Mouse (Mus musculus): Measurements from ENCODE around the gene Plk5. TPM values are rescaled to one million over a fixed set of nuclear protein-coding genes. Genes with fewer than 3 reads are reported as not detected.

Plk5 gene
- polyA plus RNA-seq (2016; fragmentation: Nextera tagmentation; extraction: Ambion mirVana): 0.31 and 0.48 TPM in 2 replicates

DNA sequence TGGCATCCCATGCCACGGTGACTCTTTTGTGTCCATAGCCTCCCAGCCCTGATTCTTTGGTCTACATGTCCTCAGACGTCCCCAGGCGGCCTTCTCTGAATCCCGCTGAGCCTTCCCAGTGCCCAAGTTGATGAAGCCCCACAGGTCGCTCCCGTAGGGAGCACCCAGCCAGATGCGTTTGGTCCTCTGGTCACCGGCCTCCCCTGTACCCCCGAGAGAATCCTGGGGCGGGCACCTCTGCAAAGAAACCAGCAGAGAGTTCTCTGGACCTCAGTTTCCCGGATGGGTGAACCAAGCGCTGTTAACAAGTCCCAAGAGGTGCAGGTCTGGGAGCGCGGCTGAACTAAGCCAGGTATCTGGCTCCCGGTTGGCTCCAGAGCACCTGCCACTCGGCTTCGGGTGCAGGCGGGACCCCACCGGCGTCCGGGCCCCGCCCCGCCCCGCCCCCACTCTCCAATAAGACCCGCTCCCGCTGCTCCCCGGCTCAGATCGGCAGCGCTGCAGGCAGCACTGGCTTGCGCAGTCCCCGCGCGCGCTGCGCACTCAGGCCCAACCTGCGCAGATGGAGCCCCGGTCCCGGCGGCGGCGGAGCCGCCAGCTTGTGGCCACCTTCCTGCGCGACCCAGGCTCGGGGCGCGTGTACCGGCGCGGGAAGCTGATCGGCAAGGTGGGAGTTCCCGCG lies at the start of gene Plk5:
TSS of gene Plk5 (plus strand) at position 459 of the 682 bp plus-strand sequence.
- no peaks in the 10 kb centered on the region for H3K9me3 ChIP-seq (replicated peaks)
- H3K27me3 ChIP-seq (ENCODE audit: low read depth, poor library complexity, severe bottlenecking): peaks cover 100% of the 10 kb centered on the region
- under 1% methylated on average over 53 of the region's 53 CpGs for WGBS
- H3K4me1 ChIP-seq: peaks cover 28% of the 10 kb centered on the region
- peak; percentile 53 for DNase-seq (ENCODE audit: low spot score)
- no peaks in the 10 kb centered on the region for H3K36me3 ChIP-seq
- peak within 1 kb of the TSS; percentile 56; the same call in 1 of the 2 replicates for H3K27ac ChIP-seq
- peak within 1 kb of the TSS; percentile 46 for H3K4me3 ChIP-seq

DNA sequence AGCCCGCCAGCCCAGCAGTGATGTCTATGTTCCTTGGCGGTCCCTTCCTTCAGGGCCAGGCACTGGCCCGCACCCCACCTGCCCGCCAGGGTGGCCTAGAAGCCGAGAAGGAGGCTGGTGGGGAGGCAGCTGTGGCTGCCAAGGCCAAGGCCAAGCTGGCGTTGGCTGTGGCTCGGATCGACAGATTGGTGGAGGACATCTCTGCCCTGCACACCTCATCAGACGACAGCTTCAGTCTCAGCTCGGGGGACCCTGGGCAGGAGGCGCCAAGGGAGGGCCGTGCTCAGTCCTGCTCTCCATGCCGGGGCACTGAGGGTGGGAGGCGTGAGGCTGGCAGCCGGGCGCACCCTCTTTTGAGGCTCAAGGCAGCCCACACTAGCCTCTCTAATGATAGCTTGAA lies 44.7 kb upstream of the Plk5 start:
- Histone ChIP-seq H3K27ac (0 out of 2 replicates have a peak overlapping the region, but pooled peaks have one; percentile 14), H3K27me3 (ENCODE audit: low read depth, poor library complexity, severe bottlenecking) (peaks cover 100% of the 10 kb centered on the region), H3K4me1 (peaks cover 26% of the 10 kb centered on the region), H3K4me3 (no peak overlapping the region), H3K36me3 (no peaks in the 10 kb centered on the region; the same call in 1 of the 2 replicates), H3K9me3 (replicated peaks) (no peaks in the 10 kb centered on the region)
- WGBS: 81% methylated on average over 16 of the region's 16 CpGs
- no peak for DNase-seq (ENCODE audit: low spot score)

DNA sequence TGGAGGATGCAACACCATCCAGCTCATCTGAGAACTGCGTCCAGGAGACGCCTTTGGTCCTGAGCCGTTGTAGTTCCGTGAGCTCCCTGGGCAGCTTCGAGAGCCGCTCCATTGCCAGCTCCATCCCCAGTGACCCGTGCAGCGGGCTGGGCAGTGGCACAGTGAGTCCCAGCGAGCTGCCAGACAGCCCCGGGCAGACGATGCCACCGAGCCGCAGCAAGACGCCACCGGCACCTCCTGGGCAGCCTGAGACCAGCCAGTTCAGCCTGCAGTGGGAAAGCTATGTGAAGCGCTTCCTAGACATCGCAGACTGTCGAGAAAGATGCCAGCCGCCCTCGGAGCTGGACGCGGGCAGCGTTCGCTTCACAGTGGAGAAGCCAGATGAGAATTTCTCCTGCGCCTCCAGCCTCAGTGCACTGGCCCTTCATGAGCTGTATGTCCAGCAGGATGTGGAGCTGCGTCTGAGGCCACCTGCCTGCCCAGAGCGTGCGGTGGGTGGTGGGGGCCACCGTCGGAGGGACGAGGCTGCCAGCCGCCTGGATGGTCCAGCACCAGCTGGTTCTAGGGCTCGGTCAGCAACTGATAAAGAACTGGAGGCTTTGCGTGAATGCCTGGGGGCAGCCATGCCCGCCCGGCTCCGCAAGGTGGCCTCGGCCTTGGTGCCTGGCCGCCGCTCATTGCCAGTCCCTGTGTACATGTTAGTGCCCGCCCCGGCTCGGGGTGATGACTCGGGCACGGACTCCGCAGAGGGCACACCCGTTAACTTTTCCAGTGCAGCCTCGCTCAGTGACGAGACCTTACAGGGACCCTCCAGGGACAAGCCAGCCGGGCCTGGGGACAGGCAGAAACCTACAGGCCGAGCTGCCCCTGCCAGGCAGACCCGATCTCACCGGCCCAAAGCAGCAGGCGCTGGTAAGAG lies 43.4 kb upstream of the Plk5 start:
- Histone ChIP-seq H3K36me3 (peaks cover 6% of the 10 kb centered on the region), H3K4me1 (peaks cover 31% of the 10 kb centered on the region), H3K27me3 (ENCODE audit: low read depth, poor library complexity, severe bottlenecking) (peaks cover 100% of the 10 kb centered on the region), H3K4me3 (no peak overlapping the region), H3K9me3 (replicated peaks) (no peaks in the 10 kb centered on the region), H3K27ac (no peak overlapping the region)
- WGBS: 65% methylated on average over 54 of the region's 54 CpGs
- no peak for DNase-seq (ENCODE audit: low spot score)

DNA sequence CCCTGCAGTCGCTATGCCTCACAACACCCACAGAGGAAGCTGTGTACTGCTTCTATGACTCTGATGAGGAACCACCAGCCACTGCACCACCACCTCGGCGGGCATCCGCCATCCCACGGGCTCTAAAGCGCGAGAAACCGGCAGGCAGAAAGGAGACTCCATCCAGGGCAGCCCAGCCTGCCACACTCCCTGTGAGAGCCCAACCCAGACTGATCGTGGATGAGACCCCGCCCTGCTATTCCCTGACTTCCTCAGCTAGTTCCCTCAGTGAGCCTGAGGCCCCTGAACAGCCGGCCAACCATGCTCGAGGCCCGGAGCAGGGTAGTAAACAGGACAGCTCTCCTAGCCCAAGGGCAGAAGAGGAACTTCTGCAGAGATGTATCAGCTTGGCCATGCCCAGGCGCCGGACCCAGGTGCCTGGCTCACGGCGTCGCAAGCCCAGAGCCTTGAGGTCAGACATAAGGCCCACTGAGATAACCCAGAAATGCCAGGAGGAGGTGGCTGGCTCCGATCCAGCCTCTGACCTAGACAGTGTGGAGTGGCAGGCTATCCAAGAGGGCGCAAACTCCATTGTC lies 42.5 kb upstream of the Plk5 start:
- peaks cover 99% of the 10 kb centered on the region for H3K27me3 ChIP-seq (ENCODE audit: low read depth, poor library complexity, severe bottlenecking)
- no peak for DNase-seq (ENCODE audit: low spot score)
- H3K27ac ChIP-seq: no peak overlapping the region
- H3K36me3 ChIP-seq: peaks cover 15% of the 10 kb centered on the region
- no peak overlapping the region; the same call in 1 of the 2 replicates for H3K4me3 ChIP-seq
- no peaks in the 10 kb centered on the region for H3K9me3 ChIP-seq (replicated peaks)
- WGBS: 46% methylated on average over 20 of the region's 20 CpGs
- H3K4me1 ChIP-seq: peaks cover 32% of the 10 kb centered on the region

DNA sequence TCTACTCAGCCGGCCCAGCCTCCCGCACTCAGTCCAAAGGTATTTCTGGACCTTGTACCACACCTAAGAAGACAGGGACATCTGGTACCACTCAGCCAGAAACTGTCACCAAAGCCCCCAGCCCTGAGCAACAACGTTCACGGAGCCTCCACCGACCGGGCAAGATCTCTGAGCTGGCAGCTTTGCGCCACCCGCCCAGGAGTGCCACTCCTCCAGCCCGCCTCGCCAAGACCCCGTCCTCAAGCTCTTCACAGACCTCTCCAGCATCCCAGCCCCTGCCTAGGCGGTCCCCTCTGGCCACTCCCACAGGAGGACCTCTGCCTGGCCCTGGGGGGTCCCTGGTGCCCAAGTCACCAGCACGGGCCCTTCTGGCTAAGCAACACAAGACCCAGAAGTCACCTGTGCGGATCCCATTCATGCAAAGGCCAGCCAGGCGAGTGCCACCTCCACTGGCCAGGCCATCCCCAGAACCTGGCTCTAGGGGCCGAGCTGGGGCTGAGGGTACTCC lies 41.7 kb upstream of the Plk5 start:
- peaks cover 91% of the 10 kb centered on the region for H3K27me3 ChIP-seq (ENCODE audit: low read depth, poor library complexity, severe bottlenecking)
- peaks cover 40% of the 10 kb centered on the region for H3K4me1 ChIP-seq
- 50% methylated on average over 16 of the region's 16 CpGs for WGBS
- H3K27ac ChIP-seq: peak overlapping the region; percentile 27; the same call in 1 of the 2 replicates
- H3K36me3 ChIP-seq: peaks cover 22% of the 10 kb centered on the region
- DNase-seq (ENCODE audit: low spot score): no peak
- H3K4me3 ChIP-seq: peak overlapping the region; percentile 25; the same call in 1 of the 2 replicates
- no peaks in the 10 kb centered on the region for H3K9me3 ChIP-seq (replicated peaks)

DNA sequence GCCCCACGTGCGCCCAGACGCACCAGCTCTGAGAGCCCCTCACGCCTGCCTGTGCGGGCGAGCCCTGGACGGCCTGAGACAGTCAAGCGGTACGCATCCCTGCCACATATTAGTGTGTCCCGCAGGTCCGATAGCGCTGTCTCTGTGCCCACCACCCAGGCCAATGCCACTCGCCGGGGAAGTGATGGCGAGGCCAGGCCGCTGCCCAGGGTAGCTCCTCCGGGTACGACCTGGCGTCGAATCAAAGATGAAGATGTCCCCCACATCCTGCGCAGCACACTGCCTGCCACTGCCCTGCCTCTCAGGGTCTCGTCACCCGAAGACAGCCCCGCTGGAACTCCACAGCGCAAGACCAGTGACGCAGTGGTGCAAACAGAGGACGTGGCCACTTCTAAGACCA lies 40.9 kb upstream of the Plk5 start:
- peaks cover 83% of the 10 kb centered on the region for H3K27me3 ChIP-seq (ENCODE audit: low read depth, poor library complexity, severe bottlenecking)
- peak overlapping the region; percentile 27; the same call in 1 of the 2 replicates for H3K27ac ChIP-seq
- 48% methylated on average over 27 of the region's 27 CpGs for WGBS
- DNase-seq (ENCODE audit: low spot score): no peak
- peaks cover 22% of the 10 kb centered on the region for H3K36me3 ChIP-seq
- H3K4me3 ChIP-seq: peak overlapping the region; percentile 25
- H3K9me3 ChIP-seq (replicated peaks): no peaks in the 10 kb centered on the region
- H3K4me1 ChIP-seq: peaks cover 45% of the 10 kb centered on the region

DNA sequence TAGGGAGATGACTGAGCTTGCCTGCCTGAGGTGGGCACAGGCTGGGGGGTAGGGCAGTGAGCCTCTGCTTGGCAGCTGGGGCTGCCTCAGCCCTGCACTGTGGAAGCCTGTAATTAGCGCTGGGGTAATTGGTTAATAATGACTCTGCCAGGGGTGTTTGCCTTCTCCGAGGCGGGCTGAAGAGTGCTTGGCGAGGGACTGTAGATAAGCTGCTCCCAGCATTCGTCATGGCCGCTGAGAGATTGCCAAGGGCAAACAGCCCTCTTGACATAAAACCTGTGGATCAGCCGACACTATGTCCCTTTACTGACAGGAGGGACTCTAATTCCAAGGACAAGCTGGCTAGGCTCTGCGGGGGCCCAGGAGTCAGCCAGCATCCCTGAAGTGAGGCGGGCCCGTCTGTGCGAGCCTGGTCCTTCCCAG lies 39.9 kb upstream of the Plk5 start:
- peak overlapping the region; percentile 25; the same call in 1 of the 2 replicates for H3K4me3 ChIP-seq
- peaks cover 52% of the 10 kb centered on the region for H3K4me1 ChIP-seq
- no peak overlapping the region for H3K27ac ChIP-seq
- 29% methylated on average over 11 of the region's 11 CpGs for WGBS
- no peak for DNase-seq (ENCODE audit: low spot score)
- peaks cover 72% of the 10 kb centered on the region for H3K27me3 ChIP-seq (ENCODE audit: low read depth, poor library complexity, severe bottlenecking)
- peaks cover 22% of the 10 kb centered on the region for H3K36me3 ChIP-seq
- H3K9me3 ChIP-seq (replicated peaks): no peaks in the 10 kb centered on the region

DNA sequence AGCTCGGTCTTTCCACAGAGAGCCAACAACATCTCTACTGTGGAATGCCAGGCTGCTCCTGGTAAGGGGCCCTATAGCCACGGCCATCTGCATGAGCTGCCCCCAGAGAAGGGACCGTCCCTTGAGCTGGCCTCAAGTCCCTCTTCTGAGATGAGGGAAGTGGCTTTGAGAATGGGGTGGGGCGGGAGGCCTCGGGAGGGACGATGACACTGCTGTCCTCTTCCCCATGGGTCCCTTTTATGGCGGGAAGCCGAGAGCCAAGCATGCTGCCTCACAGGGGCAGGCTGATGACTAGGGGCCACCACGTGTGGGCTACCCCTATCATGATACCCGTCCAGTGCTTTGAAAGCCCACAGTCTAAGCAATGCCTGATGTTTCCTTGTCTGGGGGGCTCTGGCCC lies 39.2 kb upstream of the Plk5 start:
- H3K36me3 ChIP-seq: peaks cover 22% of the 10 kb centered on the region

DNA sequence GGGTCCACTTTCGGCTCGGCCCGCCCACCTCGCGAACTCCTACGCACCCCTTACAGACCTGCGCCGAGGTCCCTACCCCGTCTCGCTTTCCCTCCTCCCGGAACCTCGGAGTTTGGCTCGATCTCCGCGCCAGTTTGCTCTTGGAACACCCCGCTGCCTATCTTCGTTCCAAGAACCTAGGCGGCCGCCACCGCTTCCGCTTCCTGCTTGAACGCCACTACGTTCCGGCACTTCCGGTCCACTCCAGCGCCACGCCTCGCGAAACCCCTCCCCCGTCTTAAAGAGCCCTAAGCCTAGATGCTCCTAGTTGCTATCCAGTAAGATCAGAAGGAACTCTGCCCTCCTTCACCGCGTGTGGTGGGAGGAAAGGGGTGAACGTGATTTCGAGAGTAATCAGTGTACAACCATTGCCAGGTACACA lies 35.9 kb upstream of the Plk5 start, which contains the start of gene 2310011J03Rik:
TSS of gene 2310011J03Rik (minus strand) at position 198 of the 421 bp plus-strand sequence.
- WGBS: 1% methylated on average over 34 of the region's 34 CpGs
- no peaks in the 10 kb centered on the region for H3K9me3 ChIP-seq (replicated peaks)
- peaks cover 69% of the 10 kb centered on the region for H3K4me1 ChIP-seq
- H3K4me3 ChIP-seq: peak within 1 kb of the TSS; percentile 81
- peaks cover 22% of the 10 kb centered on the region for H3K36me3 ChIP-seq
- H3K27ac ChIP-seq: peak within 1 kb of the TSS; percentile 82
- peak; percentile 94 for DNase-seq (ENCODE audit: low spot score)
- H3K27me3 ChIP-seq (ENCODE audit: low read depth, poor library complexity, severe bottlenecking): peaks cover 60% of the 10 kb centered on the region

More for the DNA sequence above, 39.2 kb upstream of the Plk5 start:
- Histone ChIP-seq H3K4me1 (peaks cover 57% of the 10 kb centered on the region), H3K4me3 (no peak overlapping the region), H3K9me3 (replicated peaks) (no peaks in the 10 kb centered on the region), H3K27ac (no peak overlapping the region), H3K27me3 (ENCODE audit: low read depth, poor library complexity, severe bottlenecking) (peaks cover 68% of the 10 kb centered on the region)
- 58% methylated on average over 10 of the region's 10 CpGs for WGBS
- DNase-seq (ENCODE audit: low spot score): no peak

DNA sequence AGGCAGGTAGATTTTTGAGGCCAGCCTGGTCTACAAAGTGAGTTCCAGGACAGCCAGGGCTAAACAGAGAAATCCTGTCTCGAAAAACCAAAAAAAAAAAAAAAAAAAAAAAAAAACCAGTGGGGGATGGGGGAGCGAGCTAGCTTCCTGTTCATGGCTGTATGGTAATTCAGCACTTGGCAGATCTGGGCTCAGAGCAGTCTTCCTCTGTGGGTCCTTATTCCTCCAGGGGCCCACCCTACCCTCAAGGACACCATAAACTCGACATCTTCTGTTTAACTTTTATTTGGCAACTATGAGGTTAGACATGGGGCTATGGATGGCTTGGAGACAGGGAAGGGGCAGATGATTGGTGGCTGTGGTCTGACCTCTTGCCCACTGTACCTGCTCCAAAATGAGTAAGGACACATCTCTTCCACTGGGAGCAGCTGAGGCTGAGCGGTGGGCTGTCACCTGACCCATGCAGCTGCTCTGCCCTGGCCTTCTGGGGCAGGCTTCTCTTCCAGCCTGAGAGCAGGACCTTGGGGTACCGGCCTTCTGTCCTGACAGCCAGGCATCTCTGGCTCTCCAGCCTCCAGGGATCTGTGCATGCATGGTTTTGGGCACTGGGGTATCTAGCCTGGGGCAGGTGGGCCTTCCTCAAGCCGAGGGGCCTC lies 35.1 kb upstream of the Plk5 start:
- peaks cover 60% of the 10 kb centered on the region for H3K27me3 ChIP-seq (ENCODE audit: low read depth, poor library complexity, severe bottlenecking)
- H3K4me3 ChIP-seq: peak overlapping the region; percentile 69
- peak overlapping the region; percentile 19; the same call in 1 of the 2 replicates for H3K27ac ChIP-seq
- no peaks in the 10 kb centered on the region for H3K9me3 ChIP-seq (replicated peaks)
- H3K36me3 ChIP-seq: peaks cover 22% of the 10 kb centered on the region
- DNase-seq (ENCODE audit: low spot score): no peak
- 73% methylated on average over 6 of the region's 6 CpGs for WGBS
- peaks cover 62% of the 10 kb centered on the region for H3K4me1 ChIP-seq

DNA sequence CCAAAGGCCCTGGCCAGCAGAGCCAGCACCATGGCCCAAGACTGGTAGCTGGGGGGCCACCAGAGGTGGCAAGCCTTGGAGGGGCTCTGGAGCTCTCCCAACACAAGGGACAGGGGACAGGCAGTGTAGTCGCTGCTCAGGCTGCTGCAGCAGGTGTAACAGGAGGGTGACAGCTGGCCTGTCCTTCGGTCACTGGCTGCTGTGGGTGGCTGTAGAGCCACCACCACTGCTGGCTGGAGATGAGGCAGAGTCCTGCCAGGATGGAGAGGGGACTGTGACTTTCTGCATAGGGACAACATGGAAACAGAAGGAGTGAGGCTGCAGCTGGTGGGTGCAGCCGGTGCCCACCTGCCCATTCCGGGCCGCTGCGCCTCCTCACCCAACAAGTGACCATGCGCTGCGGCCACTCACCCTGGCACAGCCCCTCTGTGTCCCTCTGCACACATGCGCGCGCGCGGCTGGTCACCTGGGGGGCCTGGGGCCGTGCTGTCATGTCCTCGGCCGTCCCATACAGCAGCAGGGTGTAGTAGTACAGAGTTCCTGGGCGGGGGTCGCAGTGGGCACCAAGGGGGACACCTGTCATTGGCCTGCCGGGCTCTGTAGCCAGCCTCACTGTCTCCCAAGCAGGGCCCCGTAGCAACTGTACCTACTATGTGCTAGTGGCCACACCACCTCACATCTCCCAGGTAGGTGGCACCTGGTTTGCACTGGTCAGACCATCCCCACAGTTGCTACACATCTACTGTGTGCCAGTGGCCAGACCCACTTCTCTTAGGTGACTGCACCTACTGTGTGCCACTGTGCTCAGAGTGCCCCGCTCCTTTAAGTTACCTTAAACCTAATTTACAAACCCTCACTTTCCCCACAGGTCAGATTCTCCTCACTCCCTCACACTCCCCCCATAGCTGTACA lies 34.3 kb upstream of the Plk5 start:
- Histone ChIP-seq H3K27me3 (ENCODE audit: low read depth, poor library complexity, severe bottlenecking) (peaks cover 58% of the 10 kb centered on the region), H3K36me3 (peaks cover 22% of the 10 kb centered on the region), H3K4me3 (peak overlapping the region; percentile 69), H3K9me3 (replicated peaks) (no peaks in the 10 kb centered on the region), H3K4me1 (peaks cover 55% of the 10 kb centered on the region), H3K27ac (peak overlapping the region; percentile 84)
- DNase-seq (ENCODE audit: low spot score): no peak
- WGBS: 90% methylated on average over 21 of the region's 21 CpGs

Measured in limb, embryonic 10.5 days (tissue).